18 mouse cellular contexts compared by ENCODE assay signal in the genomic region with DNA sequence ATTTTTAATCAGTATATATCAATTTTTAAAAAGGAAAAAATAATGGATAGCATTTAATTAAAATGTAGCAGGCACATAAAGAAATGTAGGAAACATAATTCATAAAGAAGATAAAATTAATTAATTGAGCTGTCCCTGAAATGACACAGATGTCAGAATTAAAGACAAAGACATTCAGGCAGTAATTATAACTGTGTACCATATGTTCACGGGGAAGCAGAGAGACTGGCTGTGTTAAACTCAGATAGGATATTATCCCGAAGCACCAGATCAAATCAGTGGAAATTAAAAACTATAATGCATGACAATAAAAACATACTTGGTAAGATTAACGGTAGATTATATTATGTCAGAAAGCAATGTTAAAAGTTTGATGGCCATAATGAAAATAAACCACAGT. TPM values are rescaled to one million over a fixed set of nuclear protein-coding genes. Genes with fewer than 3 reads are reported as not detected.
"Had no signal": no experiment of that assay in that cellular context is flagged by ENCODE, and none has a peak within 500 bp of the region (broad histone marks: within the 10 kb centered on the region; RNA-seq: fewer than 3 reads in every experiment).

No protein-coding gene starts in this region.

- H3K27ac ChIP-seq: neural tube, embryonic 12.5 days; neural tube, embryonic 13.5 days; stomach, embryonic 15.5 days; stomach, postnatal 0 days had no signal

- H3K4me3 ChIP-seq: neural tube, embryonic 12.5 days; neural tube, embryonic 13.5 days; stomach, embryonic 15.5 days had no signal

- H3K27me3 ChIP-seq: neural tube, embryonic 12.5 days; neural tube, embryonic 13.5 days; stomach, embryonic 15.5 days had no signal

- H3K36me3 ChIP-seq: neural tube, embryonic 12.5 days; neural tube, embryonic 13.5 days; stomach, embryonic 15.5 days had no signal

- H3K4me2 ChIP-seq: neural tube, embryonic 12.5 days; neural tube, embryonic 13.5 days; stomach, embryonic 15.5 days had no signal

- H3K9ac ChIP-seq: neural tube, embryonic 12.5 days; neural tube, embryonic 13.5 days; stomach, embryonic 15.5 days had no signal

- H3K9me3 ChIP-seq: neural tube, embryonic 12.5 days; neural tube, embryonic 13.5 days; stomach, embryonic 15.5 days had no signal

- H3K4me1 ChIP-seq: neural tube, embryonic 12.5 days; neural tube, embryonic 13.5 days; stomach, embryonic 15.5 days had no signal

- DNase-seq: retina, postnatal 1 day; right cerebral cortex, adult 18-20 months; right cerebral cortex, postnatal 14 days; right cerebral cortex, postnatal 25 days; right cerebral cortex, postnatal 4 days; spleen, adult 18-20 months; thymus, adult 18-20 months; thymus, adult 2 months; thymus, postnatal 14 days; thymus, postnatal 25 days; thymus, postnatal 36 days; thymus, postnatal 4 days had no signal

RNA-seq across cellular contexts. Expression of a gene that starts 47.5 kb away (rescaled TPM):
- polyA plus RNA-seq: neural tube, embryonic 11.5 days; neural tube, embryonic 12.5 days; neural tube, embryonic 13.5 days; stomach, embryonic 14.5 days had no signal
